Mouse (Mus musculus) kidney, postnatal 0 days (tissue): ENCODE measurements around the gene Cyp4a30b. TPM values are rescaled to one million over a fixed set of nuclear protein-coding genes. Genes with fewer than 3 reads are reported as not detected.
"Not testable (repeated sequence)": the region's sequence is repeated elsewhere in the genome, so short reads cannot be mapped to it uniquely, and the experiment has no call there.

Source experiments
- ATAC-seq: fragments of 200-750 bp; cut with Nextera tagmentation; replicated peaks from 2 replicates; pipeline ENCODE4 v1.8.0; 2017; ENCODE audit warnings: low read depth, moderate number of reproducible peaks, moderate TSS enrichment, moderate library complexity; ENCODE audit not compliant: low FRiP score
- DNase-seq: peaks from one replicate; pipeline ENCODE4 v3.0.0-alpha.2; 2016; ENCODE audit warnings: low spot score
- H3K27ac ChIP-seq: fragments of 300-500 bp; sonication (generic); 2 replicates; pipeline ENCODE4 v1.5.1; 2014; ENCODE audit warnings: mild to moderate bottlenecking
- H3K27me3 ChIP-seq: fragments of 300-500 bp; sonication (generic); 2 replicates; pipeline ENCODE4 v1.6.1; 2014; ENCODE audit warnings: low read length, mixed read lengths; ENCODE audit not compliant: insufficient read depth
- H3K36me3 ChIP-seq: fragments of 300-500 bp; sonication (generic); 2 replicates; pipeline ENCODE4 v1.6.1; 2014; ENCODE audit warnings: low read length, mixed read lengths; ENCODE audit not compliant: insufficient read depth
- H3K4me1 ChIP-seq: fragments of 300-500 bp; sonication (generic); replicated peaks from 2 replicates; pipeline ENCODE4 v1.6.1; 2014; ENCODE audit warnings: antibody characterized with exemption, low read length, mixed read lengths; ENCODE audit not compliant: insufficient read depth
- H3K4me2 ChIP-seq: fragments of 300-500 bp; sonication (generic); 2 replicates; pipeline ENCODE4 v1.6.1; 2014; ENCODE audit warnings: mild to moderate bottlenecking, low read length, moderate library complexity, mixed read lengths
- H3K4me3 ChIP-seq: fragments of 300-500 bp; sonication (generic); replicated peaks from 2 replicates; pipeline ENCODE4 v1.5.1; 2014; ENCODE audit warnings: low read depth, low read length
- H3K9ac ChIP-seq: fragments of 300-500 bp; sonication (generic); 2 replicates; pipeline ENCODE4 v1.6.1; 2014; ENCODE audit warnings: low read depth, low read length
- H3K9me3 ChIP-seq: fragments of 300-500 bp; sonication (generic); replicated peaks from 2 replicates; pipeline ENCODE4 v1.6.1; 2016; ENCODE audit warnings: low read length, inconsistent platforms, mixed read lengths
- CTCF ChIP-seq: IDR thresholded peaks from 2 replicates; pipeline ENCODE4 v1.5.1; 2016; ENCODE audit warnings: antibody characterized with exemption, low read depth, mild to moderate bottlenecking, moderate library complexity
- WGBS: fragments of 180-500 bp; shearing (Covaris S2); extraction: QIAGEN DNeasy Blood & Tissue Kit; methylation state at CpG from one replicate; pipeline ENCODE4 v1.1.7; 2014; 5-methylcytosine and 5-hydroxymethylcytosine counted together
- polyA plus RNA-seq: library from polyadenylated mRNA; unstranded; fragments of >200 nt; fragmentation: Nextera tagmentation; extraction: Ambion mirVana; gene quantifications from 2 replicates; pipeline ENCODE4 v1.2.1, GENCODE M21; 2015

Gene Cyp4a30b
- 0.26 and 0.38 TPM in 2 replicates for polyA plus RNA-seq

DNA sequence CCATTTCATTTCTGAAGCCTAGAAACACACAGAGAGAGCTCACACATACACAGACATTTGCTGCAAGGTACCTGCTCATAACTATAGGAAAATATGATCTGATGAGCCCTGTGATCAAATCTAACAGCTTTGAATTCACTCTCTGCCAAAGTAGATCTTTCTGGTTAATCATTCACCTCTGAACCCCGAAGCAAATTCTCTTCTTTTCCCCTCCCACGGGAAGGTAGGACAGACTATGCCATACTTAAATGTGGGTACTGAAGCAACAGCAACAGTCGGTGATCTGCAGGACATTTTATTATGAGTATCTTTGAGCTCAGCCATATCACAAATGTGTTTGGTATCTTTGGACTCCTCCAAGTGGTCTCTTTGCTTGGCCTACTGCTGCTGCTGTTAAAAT lies at the start of gene Cyp4a30b:
Cyp4a30b (plus strand) TSS at position 301 of the 400 bp plus-strand sequence.
- Histone ChIP-seq H3K4me1 (no peaks in the 10 kb centered on the region), H3K9me3 (no peaks in the 10 kb centered on the region), H3K27ac (no peak within 1 kb of the TSS), H3K27me3 (no peaks in the 10 kb centered on the region), H3K4me3 (no peak within 1 kb of the TSS), H3K36me3 (no peaks in the 10 kb centered on the region), H3K9ac (no peak within 1 kb of the TSS), H3K4me2 (no peak within 1 kb of the TSS)
- TF ChIP-seq CTCF, result no peak
- WGBS, result 46% methylated on average over 3 of the region's 3 CpGs
- ATAC-seq (no peak), DNase-seq (no peak)

DNA sequence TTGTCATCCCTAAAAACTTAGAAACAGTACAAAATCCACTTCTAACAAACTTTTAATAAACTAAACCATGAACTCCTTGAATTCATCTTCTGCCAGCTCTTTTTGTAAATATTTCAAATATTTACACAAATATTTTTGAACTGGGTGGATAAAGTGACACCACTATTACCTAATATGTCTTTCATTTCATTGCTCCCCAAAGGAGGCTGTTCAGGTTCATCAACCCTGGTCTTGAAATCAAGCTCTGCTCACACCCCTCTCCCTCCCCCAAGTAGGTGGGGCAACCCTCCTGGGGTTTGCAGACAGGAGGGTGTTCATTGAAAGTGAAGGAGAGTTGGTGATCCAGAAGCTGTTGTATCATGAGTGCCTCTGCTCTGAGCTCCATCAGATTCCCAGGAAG lies 41.1 kb upstream of the Cyp4a30b start, which contains the start of gene Cyp4a12b:
Cyp4a12b (plus strand) TSS at position 301 of the 400 bp plus-strand sequence.
- H3K27ac ChIP-seq, H3K27me3 ChIP-seq, DNase-seq, H3K9me3 ChIP-seq, H3K4me3 ChIP-seq, H3K4me1 ChIP-seq, H3K36me3 ChIP-seq, H3K9ac ChIP-seq, ATAC-seq, H3K4me2 ChIP-seq: not testable (repeated sequence)

- Histone ChIP-seq H3K9me3 (no peaks in the 10 kb centered on the region), H3K27me3 (no peaks in the 10 kb centered on the region), H3K9ac (no peak overlapping the region), H3K27ac (no peak overlapping the region), H3K4me3 (no peak overlapping the region), H3K4me2 (no peak overlapping the region), H3K36me3 (no peaks in the 10 kb centered on the region), H3K4me1 (no peaks in the 10 kb centered on the region)
- DNase-seq, result peak; percentile 9
- ATAC-seq, result peak; percentile 66; the same call in 1 of the 2 replicates
- TF ChIP-seq CTCF, result no peak
- WGBS, result 44% methylated on average over 3 of the region's 3 CpGs
These were observed 1.7 kb upstream of the Cyp4a30b start for GRCm38 (mm10) chr4:115450577-115451137.

GRCm38 (mm10) chr4:115473585-115473984 lies 21.2 kb downstream of the Cyp4a30b start:
- not testable (repeated sequence) for DNase-seq, H3K9ac ChIP-seq, ATAC-seq, H3K27ac ChIP-seq, H3K36me3 ChIP-seq, H3K27me3 ChIP-seq, H3K4me2 ChIP-seq, H3K9me3 ChIP-seq, H3K4me3 ChIP-seq, H3K4me1 ChIP-seq
- WGBS, result 77% methylated on average over 3 of the region's 3 CpGs

DNA sequence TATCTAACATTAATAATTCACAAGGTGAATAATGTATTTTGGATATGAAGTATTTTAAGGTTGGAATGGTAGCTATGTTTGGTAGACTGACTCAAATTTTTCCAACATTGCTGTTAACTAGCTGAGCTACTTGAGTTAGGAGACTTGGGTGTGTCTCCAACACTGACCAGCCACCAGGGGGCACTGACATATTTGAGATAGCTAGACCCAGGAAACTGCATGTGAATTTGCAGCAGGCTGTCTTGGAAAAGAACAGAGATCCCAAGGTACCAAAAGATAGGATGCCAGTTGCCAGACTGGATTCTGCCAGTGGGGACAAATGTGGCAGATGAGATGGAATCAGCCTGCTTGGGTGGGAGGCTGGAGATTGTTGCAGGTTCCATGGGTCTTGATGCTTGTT lies 23.6 kb downstream of the Cyp4a30b start:
- not testable (repeated sequence) for H3K9me3 ChIP-seq, H3K4me2 ChIP-seq, H3K27ac ChIP-seq, H3K27me3 ChIP-seq, H3K9ac ChIP-seq, H3K36me3 ChIP-seq, H3K4me1 ChIP-seq, H3K4me3 ChIP-seq, ATAC-seq
- peak; percentile 62 for TF ChIP-seq CTCF
- DNase-seq, result peak; percentile 32

- TF ChIP-seq CTCF, result no peak
- DNase-seq, result no peak
- no peaks in the 10 kb centered on the region for H3K4me1 ChIP-seq
- H3K9me3 ChIP-seq, result no peaks in the 10 kb centered on the region
- no peaks in the 10 kb centered on the region for H3K36me3 ChIP-seq
- no peak overlapping the region for H3K27ac ChIP-seq
- 68% methylated on average over 6 of the region's 6 CpGs for WGBS
- no peak overlapping the region for H3K4me2 ChIP-seq
- H3K4me3 ChIP-seq, result no peak overlapping the region
- no peak overlapping the region for H3K9ac ChIP-seq
- H3K27me3 ChIP-seq, result no peaks in the 10 kb centered on the region
- no peak for ATAC-seq
These were observed 28.7 kb downstream of the Cyp4a30b start for GRCm38 (mm10) chr4:115481006-115481652.
